Mouse (Mus musculus) forebrain, embryonic 12.5 days (tissue): ENCODE results near the gene Vps8. TPM values are rescaled to one million over a fixed set of nuclear protein-coding genes. Genes with fewer than 3 reads are reported as not detected.
A peak's percentile ranks its signal among the peaks of the same experiment; 100 is the strongest.
"Not testable (repeated sequence)": the region's sequence is repeated elsewhere in the genome, so short reads cannot be mapped to it uniquely, and the experiment has no call there.

Source experiments
- ATAC-seq: fragments of 200-750 bp; cut with Nextera tagmentation; 2 replicates; pipeline ENCODE4 v1.8.0; 2017; ENCODE audit warnings: moderate TSS enrichment; ENCODE audit not compliant: low FRiP score
- H3K27ac ChIP-seq: fragments of 300-500 bp; sonication (generic); 2 replicates; pipeline ENCODE4 v1.5.1; 2016; ENCODE audit warnings: mild to moderate bottlenecking
- H3K27me3 ChIP-seq: fragments of 300-500 bp; sonication (generic); 2 replicates; pipeline ENCODE4 v1.6.1; 2016; ENCODE audit warnings: mild to moderate bottlenecking
- H3K36me3 ChIP-seq: fragments of 300-500 bp; sonication (generic); replicated peaks from 2 replicates; pipeline ENCODE4 v1.6.1; 2016; ENCODE audit warnings: mild to moderate bottlenecking
- H3K4me1 ChIP-seq: fragments of 300-500 bp; sonication (generic); 2 replicates; pipeline ENCODE4 v1.6.1; 2016
- H3K4me2 ChIP-seq: fragments of 300-500 bp; sonication (generic); 2 replicates; pipeline ENCODE4 v1.6.1; 2016; ENCODE audit warnings: mild to moderate bottlenecking, moderate library complexity
- H3K4me3 ChIP-seq: fragments of 300-500 bp; sonication (generic); replicated peaks from 2 replicates; pipeline ENCODE4 v1.5.1; 2016; ENCODE audit warnings: mild to moderate bottlenecking
- H3K9ac ChIP-seq: fragments of 300-500 bp; sonication (generic); 2 replicates; pipeline ENCODE4 v1.6.1; 2016; ENCODE audit warnings: mild to moderate bottlenecking
- H3K9me3 ChIP-seq: fragments of 300-500 bp; sonication (generic); 2 replicates; pipeline ENCODE4 v1.6.1; 2016
- WGBS: fragments of 180-500 bp; shearing (Covaris S2); methylation state at CpG from one replicate; pipeline ENCODE4 v1.1.7; 2016; 5-methylcytosine and 5-hydroxymethylcytosine counted together
- polyA plus RNA-seq: library from polyadenylated mRNA; unstranded; fragments of >200 nt; fragmentation: Nextera tagmentation; extraction: Ambion mirVana; gene quantifications from 2 replicates; pipeline ENCODE4 v1.2.1, GENCODE M21; 2016

The Vps8 gene
- polyA plus RNA-seq, 1 experiment from 2014 or later, result 30.1 TPM

DNA sequence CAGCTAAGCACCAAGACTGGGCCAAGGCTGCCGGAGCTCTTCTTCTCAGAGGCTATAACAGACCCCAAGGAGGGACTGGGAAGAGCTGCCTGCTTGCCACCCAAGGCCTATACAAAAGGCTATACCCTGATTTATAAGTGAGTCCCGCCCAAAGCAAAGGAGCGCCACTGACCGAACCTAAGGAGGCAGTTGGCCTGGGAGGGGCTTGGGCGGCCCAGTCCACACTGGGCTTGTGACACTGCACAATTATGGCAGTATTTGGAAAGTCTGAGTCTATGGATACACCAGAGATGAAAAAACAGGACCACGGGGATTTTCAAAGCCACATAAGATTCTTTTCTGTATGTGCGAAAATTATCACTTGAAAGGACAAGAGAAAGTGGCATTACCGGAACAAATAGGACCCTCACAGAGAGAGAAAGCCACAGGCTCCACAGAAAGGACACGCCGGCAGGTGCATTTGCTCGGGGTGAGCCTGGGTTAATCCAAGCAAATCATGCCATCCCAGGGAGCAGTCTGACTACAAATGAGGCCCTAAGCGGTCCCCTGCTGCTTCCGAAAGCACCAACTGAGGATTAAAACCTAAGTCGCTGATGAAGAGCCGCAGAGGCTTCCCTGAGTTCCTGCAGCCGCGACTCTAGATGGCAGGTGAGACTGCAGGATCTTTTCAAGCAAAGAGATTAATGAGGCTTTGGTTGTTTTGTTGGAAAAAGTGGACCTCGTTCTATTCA is 241.9 kb downstream of the Vps8 start:
- Histone ChIP-seq H3K27ac (peak overlapping the region; percentile 83), H3K9ac (0 out of 2 replicates have a peak overlapping the region, but pooled peaks have one; percentile 12), H3K4me2 (peak overlapping the region; percentile 43), H3K36me3 (no peaks in the 10 kb centered on the region), H3K27me3 (no peaks in the 10 kb centered on the region), H3K4me3 (no peak overlapping the region), H3K9me3 (peaks cover 4% of the 10 kb centered on the region), H3K4me1 (peaks cover 41% of the 10 kb centered on the region)
- ATAC-seq, result peak; percentile 89
- 2% methylated on average over 18 of the region's 18 CpGs for WGBS

DNA sequence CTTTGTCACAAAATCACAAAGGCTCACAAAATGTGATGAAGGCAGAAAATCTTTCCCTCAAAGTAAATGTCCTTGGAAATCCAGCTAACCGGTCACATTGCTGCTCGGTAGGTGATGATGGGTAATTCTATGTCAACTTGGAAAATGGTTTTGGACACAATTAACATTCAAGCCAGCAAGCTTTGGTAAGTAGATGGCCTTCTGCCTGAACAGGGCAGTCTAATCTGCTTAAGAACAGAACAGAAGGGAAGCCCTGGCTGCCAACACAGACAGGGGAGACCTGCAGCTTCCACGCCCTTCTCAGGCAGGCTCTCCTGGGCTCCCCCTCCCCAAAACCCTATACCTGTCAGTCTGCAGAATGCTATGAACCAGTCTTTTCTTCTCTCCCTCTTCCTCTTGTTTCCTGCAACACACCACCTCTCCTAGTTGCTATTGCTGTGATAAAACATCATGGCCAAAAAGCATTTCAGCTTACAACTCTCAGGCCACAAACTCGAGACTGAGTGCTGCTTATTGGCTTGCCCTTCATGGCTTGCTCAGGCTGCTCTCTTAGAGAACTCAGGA is 242.6 kb downstream of the Vps8 start:
- no peaks in the 10 kb centered on the region for H3K27me3 ChIP-seq
- peaks cover 35% of the 10 kb centered on the region for H3K4me1 ChIP-seq
- H3K36me3 ChIP-seq, result no peaks in the 10 kb centered on the region
- WGBS, result 4% methylated on average over 4 of the region's 4 CpGs
- peak overlapping the region; percentile 43 for H3K4me2 ChIP-seq
- peaks cover 4% of the 10 kb centered on the region for H3K9me3 ChIP-seq
- no peak overlapping the region for H3K9ac ChIP-seq
- H3K4me3 ChIP-seq, result no peak overlapping the region
- peak; percentile 71; the same call in 1 of the 2 replicates for ATAC-seq
- peak overlapping the region; percentile 83 for H3K27ac ChIP-seq

DNA sequence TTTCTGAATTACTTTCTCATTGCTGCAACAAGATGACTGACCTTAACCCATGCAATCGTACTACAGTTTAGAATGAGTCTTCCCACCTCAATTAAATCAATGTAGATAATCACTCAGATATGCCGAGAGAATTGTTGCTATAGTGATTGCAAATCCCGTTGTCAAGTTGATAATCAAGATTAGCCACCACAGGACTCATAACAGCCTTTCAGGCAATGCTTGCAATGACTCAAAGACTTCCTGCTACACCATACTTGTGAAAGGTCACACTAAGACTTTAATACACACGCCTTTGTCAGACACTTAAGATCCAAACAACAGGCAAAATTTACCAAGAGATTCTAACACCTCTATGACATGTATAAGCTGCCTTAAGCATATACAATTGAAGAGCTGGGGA is 249.0 kb downstream of the Vps8 start:
- Histone ChIP-seq H3K9me3 (peaks cover 4% of the 10 kb centered on the region), H3K27me3 (no peaks in the 10 kb centered on the region), H3K4me3 (no peak overlapping the region), H3K4me1 (no peaks in the 10 kb centered on the region; the same call in 1 of the 2 replicates), H3K27ac (no peak overlapping the region), H3K4me2 (no peak overlapping the region), H3K36me3 (peaks cover 9% of the 10 kb centered on the region; the same call in 1 of the 2 replicates), H3K9ac (no peak overlapping the region)
- no peak for ATAC-seq
- WGBS, result 79% methylated on average over 4 of the region's 4 CpGs

DNA sequence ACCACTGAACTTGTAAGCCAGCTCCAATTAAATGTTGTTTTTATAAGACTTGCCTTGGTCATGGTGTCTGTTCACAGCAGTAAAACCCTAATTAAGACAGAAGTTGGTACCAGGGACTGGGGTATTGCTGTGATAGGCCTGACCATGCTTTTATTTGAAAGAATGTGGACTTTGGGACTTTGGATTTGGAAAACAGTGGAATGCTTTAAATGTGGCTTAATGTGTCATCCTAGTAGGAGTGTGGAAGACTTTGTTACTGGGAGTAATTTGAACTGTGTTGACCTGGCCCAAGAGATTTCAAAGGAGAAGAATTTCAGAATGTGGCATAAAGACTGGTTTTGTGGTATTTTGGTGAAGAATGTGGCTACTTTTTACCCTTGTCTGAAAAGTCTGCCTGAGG is 250.1 kb downstream of the Vps8 start:
- H3K9me3 ChIP-seq, ATAC-seq: not testable (repeated sequence)

DNA sequence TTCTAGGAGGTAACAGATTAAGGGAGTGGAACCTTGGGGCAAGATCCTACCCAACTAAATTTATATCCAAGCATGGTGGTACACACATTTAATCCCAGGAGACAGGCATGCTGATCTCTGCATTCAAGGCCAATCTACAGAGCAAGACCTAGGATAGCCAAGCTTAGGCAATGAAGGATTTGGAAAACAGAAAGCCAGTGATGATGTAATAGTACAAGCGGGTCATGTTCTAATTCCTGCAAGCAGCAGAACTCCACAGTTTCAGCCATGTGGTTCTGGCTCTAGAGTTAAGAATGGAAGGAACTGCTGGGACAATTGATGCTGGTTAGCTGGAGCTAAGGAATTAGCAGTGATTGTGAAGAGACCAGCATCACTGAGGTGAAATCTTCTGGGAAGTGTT is 250.7 kb downstream of the Vps8 start:
- not testable (repeated sequence) for H3K4me3 ChIP-seq, H3K27ac ChIP-seq, H3K9me3 ChIP-seq, H3K9ac ChIP-seq, ATAC-seq, H3K4me2 ChIP-seq, H3K4me1 ChIP-seq, H3K27me3 ChIP-seq
- H3K36me3 ChIP-seq, result peaks cover 13% of the 10 kb centered on the region; the same call in 1 of the 2 replicates
- WGBS, result 94% methylated on average over 1 of the region's 1 CpGs

More for the DNA sequence above, 250.1 kb downstream of the Vps8 start:
- H3K27ac ChIP-seq, H3K27me3 ChIP-seq, H3K4me2 ChIP-seq, H3K9ac ChIP-seq, H3K4me3 ChIP-seq, H3K4me1 ChIP-seq: not testable (repeated sequence)
- H3K36me3 ChIP-seq, result peaks cover 13% of the 10 kb centered on the region; the same call in 1 of the 2 replicates

DNA sequence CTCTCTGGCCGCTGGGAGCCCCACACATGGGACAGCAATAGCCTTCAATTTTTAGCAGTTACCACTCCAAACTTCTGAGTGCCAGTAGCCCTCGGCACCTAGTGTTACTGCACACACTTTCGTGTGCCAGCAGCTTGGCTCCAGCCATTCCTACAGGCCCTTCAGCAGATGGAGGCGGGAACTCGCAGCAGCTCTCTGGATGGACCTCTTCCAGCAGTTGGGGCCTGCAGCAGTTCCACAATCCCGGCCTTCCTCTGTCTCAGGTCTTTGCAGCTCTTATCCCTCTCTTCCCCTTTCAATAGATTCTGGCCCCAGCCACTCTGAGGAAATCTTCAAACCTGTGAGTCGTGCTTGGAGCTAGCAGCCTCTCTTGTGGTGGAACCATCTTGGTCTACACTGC is 253.9 kb downstream of the Vps8 start:
- WGBS, result 92% methylated on average over 7 of the region's 7 CpGs
- no peak overlapping the region for H3K9ac ChIP-seq
- peaks cover 8% of the 10 kb centered on the region for H3K4me1 ChIP-seq
- no peak overlapping the region for H3K27ac ChIP-seq
- H3K9me3 ChIP-seq, result no peaks in the 10 kb centered on the region
- no peak for ATAC-seq
- peaks cover 13% of the 10 kb centered on the region; the same call in 1 of the 2 replicates for H3K36me3 ChIP-seq
- H3K4me3 ChIP-seq, result no peak overlapping the region
- H3K4me2 ChIP-seq, result no peak overlapping the region
- H3K27me3 ChIP-seq, result no peaks in the 10 kb centered on the region

DNA sequence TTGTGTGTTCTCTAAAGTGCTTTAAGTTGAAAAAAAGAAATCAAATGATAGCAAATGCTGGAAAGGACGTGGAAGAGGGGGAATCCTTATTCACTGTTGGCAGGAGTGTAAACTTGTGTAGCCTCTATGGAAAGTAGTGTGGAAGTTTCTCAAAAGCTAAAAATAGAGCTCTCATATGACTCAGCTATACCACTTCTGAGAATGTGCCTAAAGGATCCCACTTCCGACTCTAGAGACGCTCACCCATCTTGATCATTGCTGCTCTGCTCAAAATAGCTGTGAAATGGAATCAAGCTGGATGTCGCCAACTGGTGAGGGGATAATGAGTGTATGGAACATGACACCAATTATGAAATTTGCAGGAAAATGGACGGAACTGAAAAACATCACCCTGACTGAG is 264.5 kb downstream of the Vps8 start:
- ATAC-seq, result no peak
- peaks cover 19% of the 10 kb centered on the region for H3K4me1 ChIP-seq
- H3K4me3 ChIP-seq, result no peak overlapping the region
- no peak overlapping the region for H3K27ac ChIP-seq
- whole genome bisulfite sequencing, result 92% methylated on average over 5 of the region's 5 CpGs
- no peak overlapping the region for H3K4me2 ChIP-seq
- no peak overlapping the region for H3K9ac ChIP-seq
- no peaks in the 10 kb centered on the region for H3K27me3 ChIP-seq
- peaks cover 17% of the 10 kb centered on the region for H3K36me3 ChIP-seq
- H3K9me3 ChIP-seq, result no peaks in the 10 kb centered on the region

DNA sequence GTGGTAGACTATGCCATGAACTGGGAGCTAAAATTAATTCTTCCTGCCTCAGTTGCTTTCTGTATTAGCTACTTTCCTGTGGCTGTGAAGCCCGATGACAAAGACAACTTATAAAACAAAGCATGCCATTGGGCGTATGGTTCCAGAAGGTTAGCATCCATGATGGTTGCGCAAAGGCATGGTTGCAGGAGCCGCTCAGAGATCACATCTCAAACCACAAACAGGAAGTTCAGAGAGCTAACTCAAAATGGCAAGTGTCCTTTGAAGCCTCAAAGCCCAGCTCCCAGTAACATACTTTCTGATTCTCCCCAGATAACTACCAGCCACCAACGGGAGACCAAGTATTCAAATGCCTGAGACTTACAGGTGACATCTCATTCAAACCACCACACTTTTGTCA is 266.2 kb downstream of the Vps8 start:
- 90% methylated on average over 5 of the region's 5 CpGs for WGBS
- H3K27ac ChIP-seq, result no peak overlapping the region
- ATAC-seq, result no peak
- H3K4me3 ChIP-seq, result no peak overlapping the region
- peaks cover 10% of the 10 kb centered on the region; the same call in 1 of the 2 replicates for H3K36me3 ChIP-seq
- H3K4me2 ChIP-seq, result no peak overlapping the region
- no peaks in the 10 kb centered on the region for H3K9me3 ChIP-seq
- H3K27me3 ChIP-seq, result no peaks in the 10 kb centered on the region
- peaks cover 28% of the 10 kb centered on the region for H3K4me1 ChIP-seq
- no peak overlapping the region for H3K9ac ChIP-seq

DNA sequence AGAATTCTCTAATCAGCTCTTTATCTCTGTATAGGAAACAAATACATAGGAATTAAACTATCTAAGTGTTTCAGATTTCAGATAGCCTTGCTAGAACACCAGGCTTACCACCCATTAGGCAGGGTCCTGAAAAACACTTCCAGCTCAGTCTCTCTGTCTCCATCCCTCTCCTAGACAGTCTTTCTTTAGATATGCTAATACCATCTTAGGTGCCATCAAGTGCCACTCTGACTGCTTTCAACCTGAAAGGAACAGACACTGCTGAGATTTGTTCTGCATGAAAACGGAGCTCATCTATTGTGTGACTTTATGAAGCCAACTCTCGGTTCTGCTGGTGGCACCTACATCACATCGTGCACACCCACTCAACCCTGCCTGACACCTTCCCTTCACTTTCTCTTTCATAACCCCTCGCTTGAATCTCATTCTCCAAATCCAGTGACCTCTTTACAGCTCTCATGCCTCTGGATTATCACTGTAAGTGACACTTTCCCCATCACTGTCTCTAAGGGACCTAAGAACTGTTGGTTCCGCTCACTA is 267.4 kb downstream of the Vps8 start:
- no peaks in the 10 kb centered on the region for H3K27me3 ChIP-seq
- H3K27ac ChIP-seq, result no peak overlapping the region
- H3K4me1 ChIP-seq, result peaks cover 31% of the 10 kb centered on the region
- 31% methylated on average over 5 of the region's 5 CpGs for WGBS
- H3K4me2 ChIP-seq, result no peak overlapping the region
- no peak overlapping the region for H3K4me3 ChIP-seq
- no peak for ATAC-seq
- no peaks in the 10 kb centered on the region for H3K9me3 ChIP-seq
- H3K36me3 ChIP-seq, result peaks cover 10% of the 10 kb centered on the region; the same call in 1 of the 2 replicates
- no peak overlapping the region for H3K9ac ChIP-seq

DNA sequence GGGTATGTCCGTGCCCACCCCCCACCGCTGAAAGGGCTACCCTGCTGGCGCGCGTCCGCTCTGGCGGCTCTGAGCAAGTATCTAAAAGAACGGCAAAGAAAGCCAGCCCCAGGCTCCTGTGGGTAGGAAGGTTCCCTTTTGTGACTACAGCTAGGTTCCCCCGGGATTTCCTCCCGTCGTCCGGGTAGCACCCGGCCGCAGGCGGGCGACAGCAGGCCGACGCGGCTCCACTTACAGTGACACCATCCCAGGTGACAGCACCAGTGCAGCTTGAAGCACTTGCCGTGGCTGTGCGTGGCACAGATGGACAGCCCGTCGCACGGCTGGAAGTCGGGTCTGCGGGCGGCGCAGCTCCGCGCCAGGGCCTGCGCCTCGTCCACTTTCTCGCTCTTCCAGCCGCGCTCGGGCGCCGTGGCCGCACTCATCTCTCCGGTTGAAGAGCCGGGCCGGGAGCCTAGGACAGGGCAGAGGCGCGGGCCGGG is 271.1 kb downstream of the Vps8 start:
- 0 out of 2 replicates have a peak, but pooled peaks cover 2% of the 10 kb centered on the region for H3K27me3 ChIP-seq
- under 1% methylated on average over 45 of the region's 45 CpGs for WGBS
- no peaks in the 10 kb centered on the region for H3K9me3 ChIP-seq
- no peaks in the 10 kb centered on the region for H3K36me3 ChIP-seq
- H3K4me3 ChIP-seq, result peak overlapping the region; percentile 92
- ATAC-seq, result peak; percentile 81
- peaks cover 36% of the 10 kb centered on the region for H3K4me1 ChIP-seq
- H3K27ac ChIP-seq, result peak overlapping the region; percentile 95
- H3K4me2 ChIP-seq, result peak overlapping the region; percentile 78
- H3K9ac ChIP-seq, result peak overlapping the region; percentile 95
